Mouse (Mus musculus): ENCODE data around the gene Slc2a13.

Gene Slc2a13

DNA sequence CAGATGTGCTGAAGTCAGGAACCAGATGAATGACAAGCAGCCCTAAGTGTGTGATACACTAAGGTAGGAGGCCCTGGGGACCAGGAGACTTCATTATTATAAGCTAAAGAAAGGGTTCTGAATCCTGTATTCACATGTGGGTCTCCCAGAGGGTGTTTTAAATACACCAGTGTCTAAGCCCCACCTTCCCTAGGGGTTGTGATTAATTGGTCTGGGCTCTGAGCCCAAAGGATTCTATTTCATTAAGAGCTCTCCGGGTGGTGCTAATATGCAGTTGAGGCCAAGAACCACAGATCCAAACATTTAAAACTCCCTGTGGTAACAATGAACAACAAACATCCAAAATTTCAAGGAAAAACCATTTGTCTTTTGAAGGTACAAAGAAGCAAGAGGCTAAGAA lies 70.4 kb downstream of the Slc2a13 start:
- no peak for DNase-seq (ENCODE audit: low read depth, low spot score)

- DNase-seq (ENCODE audit: low read depth, low spot score) = no peak
Measured at GRCm38 (mm10) chr15:91502235-91502634, 70.8 kb downstream of the Slc2a13 start.

DNA sequence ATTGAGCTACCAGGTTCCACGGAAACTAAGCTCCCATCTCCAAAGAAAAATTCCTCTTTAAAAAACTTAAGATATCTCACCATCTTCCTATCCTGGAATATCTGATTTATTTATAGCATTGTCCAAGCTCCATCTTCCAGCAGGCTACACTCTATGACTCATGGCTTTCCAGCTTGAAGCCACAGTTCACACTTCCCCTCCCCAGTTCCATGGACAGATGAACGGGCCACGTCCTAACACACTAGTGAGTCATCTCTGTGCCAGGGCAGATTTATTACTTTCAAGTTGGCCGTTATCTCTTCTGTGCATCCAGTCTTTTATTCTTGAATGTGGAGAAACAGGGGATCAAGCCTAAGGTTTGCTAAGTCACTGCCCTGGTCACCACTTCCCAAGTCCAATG lies 78.0 kb downstream of the Slc2a13 start:
- no peak for DNase-seq (ENCODE audit: low read depth, low spot score)

DNA sequence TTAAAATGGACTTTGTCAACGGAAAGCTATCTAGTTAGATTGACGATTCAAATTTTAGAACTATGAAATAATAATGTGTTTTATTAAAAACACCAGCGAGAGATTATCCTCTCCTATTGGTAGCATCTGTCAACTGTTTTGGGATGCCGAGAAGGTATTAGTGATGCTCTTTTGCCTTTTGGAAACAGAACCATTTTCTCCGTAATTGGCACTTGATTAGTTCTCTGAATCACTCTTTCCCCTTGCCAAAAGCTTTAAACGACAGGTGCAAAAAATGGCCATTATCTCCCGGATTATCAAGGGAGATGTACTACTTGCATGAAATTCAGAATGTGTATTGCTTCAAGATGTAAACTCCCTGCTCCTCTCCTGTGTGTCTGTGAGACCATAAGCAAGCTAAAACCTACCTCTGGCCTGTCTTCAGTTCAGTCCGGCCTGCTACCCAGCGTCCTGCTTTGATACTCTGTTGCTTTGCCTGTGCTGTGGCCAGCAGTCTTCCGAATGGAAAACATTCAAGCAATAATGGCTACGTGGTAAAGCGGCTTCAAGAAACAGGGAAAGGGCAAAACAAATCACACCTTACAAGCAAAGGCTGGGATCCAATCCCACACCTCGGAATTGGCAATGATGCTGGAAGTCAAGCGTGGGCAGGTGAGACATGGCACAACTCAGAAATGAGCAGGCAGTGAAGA lies 93.0 kb downstream of the Slc2a13 start:
- DNase-seq (ENCODE audit: low read depth, low spot score) = no peak

- peak; percentile 69 for DNase-seq (ENCODE audit: low read depth, low spot score)
Measured at GRCm38 (mm10) chr15:91477766-91478165, 95.3 kb downstream of the Slc2a13 start.

GRCm38 (mm10) chr15:91473690-91474409 lies 99.2 kb downstream of the Slc2a13 start:
- no peak for DNase-seq (ENCODE audit: low read depth, low spot score)

DNA sequence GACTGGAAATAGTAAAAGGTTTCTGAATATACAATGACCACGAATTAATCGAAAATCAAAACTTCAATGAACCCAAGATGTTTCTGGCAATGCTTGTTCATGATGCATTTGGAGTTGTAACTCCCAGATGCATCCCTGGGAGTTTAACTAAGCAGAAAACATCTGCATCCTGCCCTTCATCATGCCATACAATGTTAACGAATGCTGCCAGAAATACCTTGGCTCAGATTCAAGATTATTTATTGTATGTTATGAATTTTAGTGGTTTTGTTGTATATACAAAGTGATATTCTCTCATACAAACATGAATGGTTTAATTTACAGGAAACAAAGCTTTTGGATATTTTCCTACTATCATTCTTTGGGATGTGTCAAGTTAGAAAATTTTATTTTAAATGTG lies 107.7 kb downstream of the Slc2a13 start:
- DNase-seq (ENCODE audit: low read depth, low spot score) = no peak

- DNase-seq (ENCODE audit: low read depth, low spot score) = no peak
Measured at GRCm38 (mm10) chr15:91463857-91464435, 109.1 kb downstream of the Slc2a13 start.

- DNase-seq (ENCODE audit: low read depth, low spot score) = no peak
Measured at GRCm38 (mm10) chr15:91463026-91463661, 109.9 kb downstream of the Slc2a13 start.

DNA sequence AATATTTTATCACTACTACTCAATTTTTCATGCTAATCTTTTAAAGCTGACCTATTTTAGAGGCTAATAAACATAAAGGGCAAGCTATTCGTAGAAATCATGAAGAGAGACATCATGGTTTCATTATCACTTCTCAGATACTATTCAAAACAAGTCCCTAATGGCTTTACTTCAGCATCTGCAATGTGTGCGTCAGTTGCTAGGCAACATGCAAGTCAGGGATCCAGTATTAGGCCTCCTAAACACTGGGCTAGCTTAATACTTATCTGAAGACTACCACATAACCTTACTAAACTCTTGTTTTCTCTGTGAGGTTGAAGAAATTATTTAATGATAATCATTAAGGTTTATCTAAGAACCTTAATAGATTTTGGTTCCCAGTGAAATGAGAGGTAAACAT lies 111.1 kb downstream of the Slc2a13 start:
- DNase-seq (ENCODE audit: low read depth, low spot score) = no peak

DNA sequence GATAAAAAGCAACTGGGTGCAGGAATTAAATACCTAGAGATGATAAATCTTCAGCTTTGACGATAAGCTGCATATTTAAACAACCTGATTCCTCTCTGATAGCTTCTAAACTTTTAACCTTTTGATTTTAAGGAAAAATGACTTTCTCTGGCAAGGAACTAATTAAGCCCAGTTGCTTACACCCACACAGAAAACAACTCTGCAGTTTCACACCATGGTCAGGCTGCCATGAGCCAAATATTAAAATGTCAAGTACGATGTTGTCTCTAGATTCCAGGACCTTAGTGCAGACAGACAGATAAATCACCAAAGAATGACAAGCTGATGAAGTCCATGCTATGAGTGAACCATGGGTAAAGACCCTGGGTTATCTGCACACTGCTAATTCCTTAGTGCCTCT lies 115.9 kb downstream of the Slc2a13 start:
- no peak for DNase-seq (ENCODE audit: low read depth, low spot score)

DNA sequence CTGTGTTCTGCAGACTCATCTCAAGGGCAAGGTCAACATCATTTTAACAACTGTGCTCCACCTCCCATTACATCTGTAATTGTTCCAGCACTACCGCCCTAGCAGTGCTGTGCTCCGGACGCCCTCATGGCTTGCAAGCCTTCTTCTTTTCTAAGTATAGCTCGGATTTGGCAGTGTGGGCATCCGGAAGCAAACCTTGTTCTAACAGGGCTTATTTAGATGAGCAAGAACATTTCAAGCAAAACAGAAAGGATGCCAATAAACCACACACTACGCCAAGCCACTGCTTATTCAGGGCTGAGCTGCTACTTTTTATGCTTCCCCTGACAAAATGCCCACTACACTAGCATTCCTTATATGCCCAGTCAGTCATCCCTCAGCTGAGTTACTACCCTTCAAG lies 127.7 kb downstream of the Slc2a13 start:
- no peak for DNase-seq (ENCODE audit: low read depth, low spot score)

- no peak for DNase-seq (ENCODE audit: low read depth, low spot score)
Measured at GRCm38 (mm10) chr15:91443449-91443848, 129.6 kb downstream of the Slc2a13 start.

DNA sequence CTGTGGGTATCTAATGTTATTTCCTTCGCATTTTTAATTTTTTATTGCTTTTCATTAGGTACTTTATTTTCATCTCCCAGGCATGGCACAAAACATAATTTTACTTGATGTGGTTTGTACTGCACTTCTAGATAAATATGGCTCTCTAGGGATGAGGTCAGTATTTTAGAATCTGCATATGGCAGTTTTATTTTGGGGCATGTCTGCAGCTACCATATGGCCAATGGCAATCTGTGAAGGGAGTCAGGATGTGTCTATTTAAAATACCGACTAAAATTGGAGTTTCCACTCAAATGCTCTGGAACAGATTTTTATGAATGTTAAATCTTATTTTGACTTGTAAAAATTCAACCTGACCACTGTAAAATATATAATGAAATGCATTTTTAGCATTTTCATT lies 133.2 kb downstream of the Slc2a13 start:
- no peak for DNase-seq (ENCODE audit: low read depth, low spot score)

DNA sequence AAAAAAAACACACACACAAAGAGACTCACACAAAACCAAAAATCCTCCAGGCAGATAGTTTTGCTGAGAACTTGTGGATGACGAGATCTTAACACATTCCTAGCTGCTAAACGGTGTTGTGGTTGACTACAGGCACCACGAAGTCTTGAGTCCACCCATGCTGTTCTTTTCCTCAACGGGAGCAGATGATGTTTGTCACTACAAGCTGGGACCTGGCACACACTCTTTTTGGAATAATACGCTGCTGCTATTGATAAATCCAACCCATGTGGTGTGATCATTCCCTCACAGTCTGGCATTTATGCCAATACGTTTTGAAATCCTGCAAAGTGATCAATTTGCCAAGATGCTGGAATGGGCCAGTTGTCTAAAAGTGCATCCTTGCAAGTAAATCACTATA lies 147.6 kb downstream of the Slc2a13 start:
- no peak for DNase-seq (ENCODE audit: low read depth, low spot score)

GRCm38 (mm10) chr15:91406979-91407378 lies 166.1 kb downstream of the Slc2a13 start:
- DNase-seq (ENCODE audit: low read depth, low spot score) = no peak

DNA sequence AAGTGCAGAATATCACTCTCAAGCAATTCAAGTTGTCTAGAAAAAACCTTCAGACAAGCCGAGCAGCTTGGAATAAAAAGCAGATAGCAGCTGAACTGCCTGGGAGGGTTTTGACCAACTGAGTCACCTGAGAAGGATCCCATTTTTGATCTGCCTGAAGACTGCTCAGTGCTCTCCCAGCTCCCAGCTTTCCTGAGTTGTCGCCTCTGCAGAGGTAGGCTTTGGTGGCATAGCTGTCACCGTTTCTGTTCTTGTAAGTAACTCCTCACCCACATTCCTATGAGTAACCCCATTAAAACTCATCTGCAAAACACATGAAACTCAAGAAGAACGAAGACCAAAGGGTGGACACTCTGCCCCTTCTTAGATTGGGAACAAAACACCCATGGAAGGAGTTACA lies 177.9 kb downstream of the Slc2a13 start:
- DNase-seq (ENCODE audit: low read depth, low spot score) = no peak

DNA sequence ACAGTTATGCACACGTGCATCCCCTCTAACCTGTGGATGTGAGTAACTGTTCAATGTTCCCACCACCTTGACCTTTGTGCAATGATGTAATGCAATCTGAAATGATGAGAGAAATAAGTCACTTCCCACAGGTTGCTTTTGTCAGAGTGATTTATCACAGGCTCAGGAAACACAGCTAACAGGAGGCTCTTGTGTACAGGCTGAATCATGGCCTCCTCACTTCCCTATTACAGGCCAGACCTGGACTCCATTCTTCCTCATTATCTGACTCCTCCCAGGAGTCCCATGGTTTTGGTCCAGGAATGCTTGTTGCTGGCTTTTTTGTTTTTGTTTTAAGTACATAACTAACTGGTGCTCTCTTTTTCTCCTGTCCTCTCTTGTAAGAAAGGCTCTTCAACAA lies 189.4 kb downstream of the Slc2a13 start:
- no peak for DNase-seq (ENCODE audit: low read depth, low spot score)

DNA sequence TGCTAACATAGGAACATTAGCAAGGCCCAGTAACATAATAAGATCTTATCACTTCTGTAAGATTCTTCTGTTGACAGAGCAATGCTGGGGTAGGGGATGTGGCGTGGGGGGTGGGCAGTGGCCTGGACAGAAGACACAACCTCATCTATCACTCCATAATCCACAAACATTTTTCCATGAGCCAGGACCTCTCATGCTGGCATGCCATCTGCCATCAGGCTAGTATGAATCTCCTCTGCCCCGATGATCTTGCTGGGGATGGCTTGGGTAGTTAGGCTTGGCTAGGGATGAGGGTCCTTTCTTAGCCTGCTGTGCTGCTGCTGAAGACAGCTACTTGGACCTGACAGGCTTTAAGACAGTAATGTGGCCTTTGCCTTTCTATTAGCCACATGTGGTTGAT lies 190.5 kb downstream of the Slc2a13 start:
- DNase-seq (ENCODE audit: low read depth, low spot score) = no peak

DNA sequence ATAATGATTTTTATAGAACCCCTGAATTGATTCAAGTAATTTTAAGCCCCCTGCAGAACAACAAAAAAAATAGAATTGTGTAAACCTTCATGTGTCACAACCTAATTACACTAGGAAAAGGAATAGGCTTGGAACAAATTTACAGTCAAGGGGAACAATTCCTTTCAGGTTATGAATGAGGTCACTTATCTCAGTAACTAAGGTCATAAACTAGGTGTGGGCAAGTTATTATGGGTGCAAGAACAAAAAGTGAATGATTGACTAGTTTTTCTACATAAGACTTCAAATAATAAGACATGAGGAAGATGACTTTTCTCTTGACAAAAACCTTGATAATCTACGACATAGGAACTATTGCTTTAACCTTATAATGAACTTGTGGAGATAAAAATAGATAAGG lies 191.2 kb downstream of the Slc2a13 start:
- no peak for DNase-seq (ENCODE audit: low read depth, low spot score)

- no peak for DNase-seq (ENCODE audit: low read depth, low spot score)
Measured at GRCm38 (mm10) chr15:91378751-91379325, 194.2 kb downstream of the Slc2a13 start.

DNA sequence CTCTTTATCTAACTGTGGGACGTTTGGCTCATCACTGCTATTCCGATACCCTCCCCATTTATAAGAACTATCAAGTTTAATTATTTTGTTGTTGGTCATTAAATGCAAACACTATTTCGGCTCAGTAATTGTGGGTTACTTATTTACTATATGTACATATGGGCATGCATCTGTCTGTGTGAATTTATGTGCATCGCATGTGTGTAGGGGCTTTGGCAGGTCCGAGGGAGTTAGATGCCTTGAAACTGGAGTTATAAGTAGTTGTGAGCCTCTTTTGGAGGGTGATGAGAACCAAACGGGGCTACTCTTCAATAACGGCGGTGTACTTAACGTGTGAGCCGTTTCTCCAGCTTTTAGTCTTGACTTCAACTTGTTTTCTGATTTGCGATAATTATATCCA lies 195.5 kb downstream of the Slc2a13 start:
- DNase-seq (ENCODE audit: low read depth, low spot score) = no peak

Measured in ES-CJ7 (cell line).